Mouse (Mus musculus) ES-E14 (cell line): Measurements from ENCODE around the gene Ranbp9. TPM values are rescaled to one million over a fixed set of nuclear protein-coding genes. Genes with fewer than 3 reads are reported as not detected.

Source experiments
- DNase-seq: peaks from one replicate; pipeline ENCODE4 v3.0.0-alpha.2; 2013; ENCODE audit warnings: low read depth, low spot score
- H3K27ac ChIP-seq: 2 replicates; pipeline ENCODE4 v1.5.1; 2012; ENCODE audit warnings: low read depth, mild to moderate bottlenecking, low read length, moderate library complexity, mixed read lengths; ENCODE audit not compliant: poor library complexity, insufficient read depth, severe bottlenecking
- H3K36me3 ChIP-seq: 2 replicates; pipeline ENCODE4 v1.6.1; 2012; ENCODE audit warnings: mild to moderate bottlenecking, low read length, moderate library complexity, mixed read lengths; ENCODE audit not compliant: control insufficient read depth, poor library complexity, insufficient read depth, severe bottlenecking
- H3K4me1 ChIP-seq, 2 experiments: fragments of 150-350 bp in 1 of 2; sonication (generic) in 1 of 2; 2 replicates each; pipeline ENCODE4 v1.6.1; 2012; ENCODE audit warnings: low read length in 2 of 2, mild to moderate bottlenecking in 1 of 2, mixed read lengths in 1 of 2; ENCODE audit not compliant: control insufficient read depth in 2 of 2, insufficient read depth in 2 of 2, poor library complexity in 1 of 2
- H3K4me3 ChIP-seq, 2 experiments: fragments of 150-350 bp in 1 of 2; sonication (generic) in 1 of 2; 2 replicates each; pipeline ENCODE4 v1.5.1; 2012; ENCODE audit warnings: low read length in 2 of 2, low read depth in 1 of 2, mild to moderate bottlenecking in 1 of 2, mixed read lengths in 1 of 2; ENCODE audit not compliant: insufficient read depth in 1 of 2, poor library complexity in 1 of 2, severe bottlenecking in 1 of 2
- H3K9ac ChIP-seq: 2 replicates; pipeline ENCODE4 v1.6.1; 2012; ENCODE audit warnings: low read depth, mild to moderate bottlenecking, low read length, mixed read lengths; ENCODE audit not compliant: poor library complexity, insufficient read depth, severe bottlenecking
- H3K9me3 ChIP-seq: fragments of 150-350 bp; sonication (generic); 2 replicates; pipeline ENCODE4 v1.6.1; 2012; ENCODE audit warnings: low read depth, mild to moderate bottlenecking, low read length; ENCODE audit not compliant: control insufficient read depth, insufficient read depth
- CHD2 ChIP-seq: IDR thresholded peaks from 2 replicates; pipeline ENCODE4 v1.6.1; 2014; ENCODE audit warnings: mild to moderate bottlenecking, low read depth, low read length, inconsistent platforms
- HCFC1 ChIP-seq: IDR thresholded peaks from 2 replicates; pipeline ENCODE4 v1.6.1; 2012; ENCODE audit warnings: low read length, inconsistent platforms, borderline replicate concordance; ENCODE audit not compliant: insufficient read depth
- MAFK ChIP-seq: IDR thresholded peaks from 2 replicates; pipeline ENCODE4 v1.6.1; 2014; ENCODE audit warnings: mild to moderate bottlenecking, low read depth, low read length, inconsistent platforms; ENCODE audit not compliant: insufficient read depth
- ZC3H11A ChIP-seq: IDR thresholded peaks from 2 replicates; pipeline ENCODE4 v1.6.1; 2012; ENCODE audit warnings: low read depth, mild to moderate bottlenecking, inconsistent platforms, low read length, borderline replicate concordance
- ZNF384 ChIP-seq: IDR thresholded peaks from 2 replicates; pipeline ENCODE4 v1.6.1; 2012; ENCODE audit warnings: low read depth, low read length, inconsistent platforms
- in situ Hi-C, 2 experiments: fragments of 600-800 bp; cut with MboI; formaldehyde crosslinking; loops; one replicate each; pipeline ENCODE4 v1.15.1; 2025; ENCODE audit warnings: low sequenced_read_pairs in 2 of 2, inconsistent platforms in 1 of 2; ENCODE audit not compliant: unreplicated experiment in 2 of 2
- total RNA-seq: library from RNA; depleted of rRNA; stranded (reverse); fragments of 300-350 nt; gene quantifications from 2 replicates; pipeline ENCODE4 v1.2.3, GENCODE M21; 2012

Gene Ranbp9
- total RNA-seq, 1 experiment: 27.8 TPM

GRCm38 (mm10) chr13:43481859-43482245, 770 bp upstream of the Ranbp9 start:
- Histone ChIP-seq H3K4me1 (peaks cover 3 to 4% of the 10 kb centered on the region in 2 experiments; a peak in 1 of 4 replicates), H3K36me3 (no peaks in the 10 kb centered on the region), H3K27ac (no peak overlapping the region), H3K9ac (peak overlapping the region; percentile 49; the same call in 1 of the 2 replicates), H3K4me3 (peak overlapping the region; percentile 95 to 96; a peak in 3 of 4 replicates), H3K9me3 (no peaks in the 10 kb centered on the region)
- in situ Hi-C loops: no loop called here
- no peak for DNase-seq
- TF ChIP-seq MAFK (no peak), HCFC1 (no peak), ZNF384 (no peak), ZC3H11A (no peak), CHD2 (no peak)

GRCm38 (mm10) chr13:43480595-43480956, 506 bp downstream of the Ranbp9 start:
- in situ Hi-C loops: no loop called here
- no peaks in the 10 kb centered on the region for H3K36me3 ChIP-seq
- no peak for TF ChIP-seq CHD2
- DNase-seq: no peak
- no peaks in the 10 kb centered on the region for H3K9me3 ChIP-seq
- H3K4me3 ChIP-seq: peak overlapping the region; percentile 95 to 96
- peak overlapping the region; percentile 77; the same call in 1 of the 2 replicates for H3K27ac ChIP-seq
- H3K9ac ChIP-seq: peak overlapping the region; percentile 98
- peaks cover 3 to 4% of the 10 kb centered on the region in 2 experiments; a peak in 1 of 4 replicates for H3K4me1 ChIP-seq

- Histone ChIP-seq H3K4me3 (peak overlapping the region; percentile 95 to 96), H3K27ac (no peak overlapping the region), H3K36me3 (no peaks in the 10 kb centered on the region), H3K9ac (peak overlapping the region; percentile 87), H3K9me3 (no peaks in the 10 kb centered on the region), H3K4me1 (peaks cover 3 to 4% of the 10 kb centered on the region in 2 experiments; a peak in 1 of 4 replicates)
- no peak for TF ChIP-seq ZNF384
- TF ChIP-seq MAFK: no peak
- no peak for TF ChIP-seq CHD2
- no peak for TF ChIP-seq ZC3H11A
- no peak for TF ChIP-seq HCFC1
- in situ Hi-C loops: no loop called here
- DNase-seq: no peak
Observed at GRCm38 (mm10) chr13:43479767-43480571, 1.1 kb downstream of the Ranbp9 start.

GRCm38 (mm10) chr13:43479024-43479705, 1.9 kb downstream of the Ranbp9 start:
- no peak for DNase-seq
- in situ Hi-C loops: no loop called here
- H3K9ac ChIP-seq: no peak overlapping the region
- no peaks in the 10 kb centered on the region for H3K36me3 ChIP-seq
- peak overlapping the region; percentile 3 to 95; a peak in 2 of 4 replicates for H3K4me3 ChIP-seq
- TF ChIP-seq MAFK (no peak), ZNF384 (no peak), HCFC1 (no peak), CHD2 (no peak), ZC3H11A (no peak)
- H3K27ac ChIP-seq: no peak overlapping the region
- H3K9me3 ChIP-seq: no peaks in the 10 kb centered on the region
- H3K4me1 ChIP-seq: peaks cover 3 to 4% of the 10 kb centered on the region in 2 experiments; a peak in 1 of 4 replicates
